Mouse (Mus musculus) induced T-regulatory cell, adult 2 months (primary cell): Measurements from ENCODE around the gene Tmem205.

Experiments
- DNase-seq: peaks from one replicate; pipeline ENCODE4 v3.0.0-alpha.2; 2012; ENCODE audit warnings: low read depth

Gene Tmem205

GRCm38 (mm10) chr9:21917493-21918034 lies 9.8 kb downstream of the Tmem205 start:
- DNase-seq, result no peak

GRCm38 (mm10) chr9:21916851-21917492 lies 10.4 kb downstream of the Tmem205 start:
- no peak for DNase-seq

GRCm38 (mm10) chr9:21909474-21910223 lies 17.7 kb downstream of the Tmem205 start:
- no peak for DNase-seq

- DNase-seq, result peak; percentile 38
These were observed 19.1 kb downstream of the Tmem205 start for GRCm38 (mm10) chr9:21908216-21908615.

- no peak for DNase-seq
These were observed 23.3 kb downstream of the Tmem205 start for GRCm38 (mm10) chr9:21904031-21904430.

- peak; percentile 77 for DNase-seq
These were observed 26.0 kb downstream of the Tmem205 start for GRCm38 (mm10) chr9:21901223-21901820.

GRCm38 (mm10) chr9:21889229-21889628 lies 38.1 kb downstream of the Tmem205 start:
- DNase-seq, result no peak

- DNase-seq, result peak; percentile 24
These were observed 50.8 kb downstream of the Tmem205 start for GRCm38 (mm10) chr9:21876601-21877000.

- no peak for DNase-seq
These were observed 55.2 kb downstream of the Tmem205 start for GRCm38 (mm10) chr9:21872204-21872603.
